ENCODE assay signal across 25 mouse cellular contexts in genomic region chr9:17874795-17875194, GRCm38 (mm10).
"Had no signal": no experiment of that assay in that cellular context is flagged by ENCODE, and none has a peak within 500 bp of the region (broad histone marks: within the 10 kb centered on the region; RNA-seq: fewer than 3 reads in every experiment).

No protein-coding gene starts in this region.

- H3K36me3 ChIP-seq: heart, embryonic 12.5 days; hindbrain, embryonic 10.5 days; hindbrain, embryonic 12.5 days; intestine, embryonic 15.5 days; kidney, embryonic 15.5 days; limb, embryonic 13.5 days; limb, embryonic 15.5 days; liver, embryonic 12.5 days had no signal

- H3K27ac ChIP-seq: heart, adult 2 months; hindbrain, embryonic 10.5 days; hindbrain, embryonic 12.5 days; hindbrain, embryonic 14.5 days; intestine, embryonic 15.5 days; kidney, embryonic 15.5 days; kidney, postnatal 0 days; limb, embryonic 13.5 days; limb, embryonic 15.5 days; liver, embryonic 12.5 days; liver, embryonic 14.5 days had no signal

- ATAC-seq: hindbrain, embryonic 16.5 days; inflammation-experienced regulatory T-cells, adult 6 months; intestine, embryonic 15.5 days; liver, embryonic 12.5 days had no signal

- H3K4me2 ChIP-seq: heart, embryonic 12.5 days; hindbrain, embryonic 12.5 days; hindbrain, embryonic 14.5 days; intestine, embryonic 15.5 days; kidney, embryonic 15.5 days; limb, embryonic 13.5 days; limb, embryonic 15.5 days; liver, embryonic 12.5 days had no signal

- H3K4me1 ChIP-seq: heart, embryonic 12.5 days; hindbrain, embryonic 10.5 days; hindbrain, embryonic 12.5 days; intestine, embryonic 15.5 days; kidney, embryonic 15.5 days; limb, embryonic 13.5 days; limb, embryonic 15.5 days; liver, embryonic 12.5 days had no signal

- H3K9me3 ChIP-seq: heart, embryonic 12.5 days; hindbrain, embryonic 10.5 days; hindbrain, embryonic 12.5 days; intestine, embryonic 15.5 days; kidney, embryonic 15.5 days; limb, embryonic 13.5 days; limb, embryonic 15.5 days; liver, embryonic 12.5 days had no signal

- H3K4me3 ChIP-seq: heart, adult 2 months; heart, embryonic 12.5 days; hindbrain, embryonic 10.5 days; hindbrain, embryonic 12.5 days; intestine, embryonic 15.5 days; kidney, embryonic 15.5 days; limb, embryonic 13.5 days; limb, embryonic 15.5 days; liver, embryonic 12.5 days had no signal

- H3K27me3 ChIP-seq: heart, embryonic 12.5 days; hindbrain, embryonic 12.5 days; intestine, embryonic 15.5 days; kidney, embryonic 15.5 days; limb, embryonic 13.5 days; limb, embryonic 15.5 days; liver, embryonic 12.5 days had no signal

- H3K9ac ChIP-seq: heart, embryonic 12.5 days; hindbrain, embryonic 12.5 days; hindbrain, embryonic 14.5 days; intestine, embryonic 15.5 days; kidney, embryonic 15.5 days; limb, embryonic 13.5 days; limb, embryonic 15.5 days; liver, embryonic 12.5 days; liver, embryonic 14.5 days had no signal

- DNase-seq: gastrocnemius, postnatal 14 days; gastrocnemius, postnatal 36 days; heart, adult 11 months; heart, adult 2 months; heart, postnatal 10 days; heart, postnatal 4 days; kidney, adult 11 months; kidney, adult 2 months; kidney, adult 9 months; kidney, postnatal 14 days; kidney, postnatal 36 days; left cerebral cortex, postnatal 4 days had no signal
